Mouse (Mus musculus) neutrophil, adult 5-6 weeks (primary cell): ENCODE results near the gene Scaf1. TPM values are rescaled to one million over a fixed set of nuclear protein-coding genes. Genes with fewer than 3 reads are reported as not detected.

Experiments
- ATAC-seq: fragments of 151-379, 151-347 bp; 2 replicates; pipeline ENCODE4 v1.8.0; 2017; ENCODE audit warnings: mild to moderate bottlenecking, moderate TSS enrichment; ENCODE audit not compliant: insufficient number of reproducible peaks, poor library complexity, low FRiP score, severe bottlenecking; ENCODE audit errors: extremely low read depth
- total RNA-seq: library from RNA; stranded (forward); fragments of 200-1000 nt; gene quantifications from 2 replicates; pipeline ENCODE4 v1.2.3, GENCODE M21; 2017

Scaf1 gene
- total RNA-seq, 1 experiment from 2014 or later = 35.7 TPM

GRCm38 (mm10) chr7:44964990-44965389 lies 51.2 kb downstream of the Scaf1 start:
- no peak for ATAC-seq

GRCm38 (mm10) chr7:44962831-44963230 lies 53.3 kb downstream of the Scaf1 start:
- ATAC-seq = no peak

GRCm38 (mm10) chr7:44962337-44962736 lies 53.8 kb downstream of the Scaf1 start:
- no peak for ATAC-seq

GRCm38 (mm10) chr7:44960512-44960910 lies 55.7 kb downstream of the Scaf1 start:
- ATAC-seq = no peak

GRCm38 (mm10) chr7:44959874-44960511 lies 56.2 kb downstream of the Scaf1 start:
- ATAC-seq = no peak

GRCm38 (mm10) chr7:44959281-44959680 lies 56.9 kb downstream of the Scaf1 start:
- no peak for ATAC-seq

- ATAC-seq = no peak
Measured at GRCm38 (mm10) chr7:44958208-44958607, 58.0 kb downstream of the Scaf1 start.

- no peak for ATAC-seq
Measured at GRCm38 (mm10) chr7:44957183-44957835, 58.9 kb downstream of the Scaf1 start.

- no peak for ATAC-seq
Measured at GRCm38 (mm10) chr7:44956266-44956665, 59.9 kb downstream of the Scaf1 start.

- no peak for ATAC-seq
Measured at GRCm38 (mm10) chr7:44955628-44956027, 60.5 kb downstream of the Scaf1 start.

- no peak for ATAC-seq
Measured at GRCm38 (mm10) chr7:44954091-44954885, 61.9 kb downstream of the Scaf1 start.

GRCm38 (mm10) chr7:44953561-44953960 lies 62.6 kb downstream of the Scaf1 start:
- ATAC-seq = no peak

Other genes with a start within 250 kb of the Scaf1 start
- 40.6 and 42.0 TPM in 2 replicates for gene Nup62, start 200.3 kb downstream of the Scaf1 start, total RNA-seq
- gene Il4i1, start 200.0 kb downstream of the Scaf1 start, total RNA-seq = 25.3 and 28.3 TPM in 2 replicates
- gene Atf5, start 199.7 kb downstream of the Scaf1 start, total RNA-seq = 1.3 and 1.8 TPM in 2 replicates
- gene Akt1s1, start 167.4 kb downstream of the Scaf1 start, total RNA-seq = 26.4 and 37.0 TPM in 2 replicates
- 62.0 and 73.8 TPM in 2 replicates for gene Tbc1d17, start 167.3 kb downstream of the Scaf1 start, total RNA-seq
- 95.7 and 102 TPM in 2 replicates for gene Pnkp, start 159.2 kb downstream of the Scaf1 start, total RNA-seq
- gene Ptov1, start 146.6 kb downstream of the Scaf1 start, total RNA-seq = 5.2 and 9.7 TPM in 2 replicates
- 23.5 and 26.8 TPM in 2 replicates for gene Med25, start 123.7 kb downstream of the Scaf1 start, total RNA-seq
- 22.1 and 29.9 TPM in 2 replicates for gene Fuz, start 120.3 kb downstream of the Scaf1 start, total RNA-seq
- gene Ap2a1, start 86.9 kb downstream of the Scaf1 start, total RNA-seq = 23.9 and 29.8 TPM in 2 replicates
- not detected in 2 replicates for gene Tsks, start 73.2 kb downstream of the Scaf1 start, total RNA-seq
- not detected in 2 replicates for gene Cpt1c, start 41.5 kb downstream of the Scaf1 start, total RNA-seq
- gene Prmt1, start 29.8 kb downstream of the Scaf1 start, total RNA-seq = 41.1 and 52.0 TPM in 2 replicates
- gene Irf3, start 18.7 kb downstream of the Scaf1 start, total RNA-seq = 216 and 230 TPM in 2 replicates
- 17.8 and 20.9 TPM in 2 replicates for gene Bcl2l12, start 17.7 kb downstream of the Scaf1 start, total RNA-seq
- 4.9 and 7.1 TPM in 2 replicates for gene Rras, start 1.6 kb upstream of the Scaf1 start, total RNA-seq
- gene Prr12, start 36.5 kb upstream of the Scaf1 start, total RNA-seq = 7.6 and 10.2 TPM in 2 replicates
- gene Nosip, start 46.1 kb upstream of the Scaf1 start, total RNA-seq = 50.7 and 51.0 TPM in 2 replicates
- gene Prrg2, start 46.3 kb upstream of the Scaf1 start, total RNA-seq = 19.8 and 21.8 TPM in 2 replicates
- 9.2 and 16.1 TPM in 2 replicates for gene Rcn3, start 75.9 kb upstream of the Scaf1 start, total RNA-seq
- 29.6 and 32.2 TPM in 2 replicates for gene Fcgrt, start 87.5 kb upstream of the Scaf1 start, total RNA-seq
- 587 and 609 TPM in 2 replicates for gene Rps11, start 108.1 kb upstream of the Scaf1 start, total RNA-seq
- gene Rpl13a, start 112.4 kb upstream of the Scaf1 start, total RNA-seq = 2,520 and 3,147 TPM in 2 replicates
- gene Gm45713, start 119.9 kb upstream of the Scaf1 start, total RNA-seq = 0.58 TPM in 1 of 2 replicates, not detected in the other
- 34.4 and 37.5 TPM in 2 replicates for gene Flt3l, start 120.1 kb upstream of the Scaf1 start, total RNA-seq
- 33.4 and 38.5 TPM in 2 replicates for gene Pih1d1, start 137.9 kb upstream of the Scaf1 start, total RNA-seq
- 38.3 and 39.7 TPM in 2 replicates for gene Aldh16a1, start 138.2 kb upstream of the Scaf1 start, total RNA-seq
- gene Slc17a7, start 147.6 kb upstream of the Scaf1 start, total RNA-seq = not detected in 2 replicates
- not detected in 2 replicates for gene Gfy, start 163.2 kb upstream of the Scaf1 start, total RNA-seq
- not detected in 2 replicates for gene Pth2, start 164.6 kb upstream of the Scaf1 start, total RNA-seq
- 0.25 and 0.35 TPM in 2 replicates for gene Ccdc155, start 188.5 kb upstream of the Scaf1 start, total RNA-seq
- 1.6 and 2.8 TPM in 2 replicates for gene Dkkl1, start 195.8 kb upstream of the Scaf1 start, total RNA-seq
- not detected in 2 replicates for gene Tead2, start 199.4 kb upstream of the Scaf1 start, total RNA-seq
- gene Cd37, start 222.8 kb upstream of the Scaf1 start, total RNA-seq = 602 and 650 TPM in 2 replicates
- 0.12 TPM in 1 of 2 replicates, not detected in the other for gene Slc6a16, start 224.7 kb upstream of the Scaf1 start, total RNA-seq